Mouse (Mus musculus): ENCODE measurements around the gene Armt1. TPM values are rescaled to one million over a fixed set of nuclear protein-coding genes. Genes with fewer than 3 reads are reported as not detected.
A peak's percentile ranks its signal among the peaks of the same experiment; 100 is the strongest.
"Not testable (repeated sequence)": the region's sequence is repeated elsewhere in the genome, so short reads cannot be mapped to it uniquely, and the experiment has no call there.

Gene Armt1
- polyA plus RNA-seq, 1 experiment: 4.5 TPM

DNA sequence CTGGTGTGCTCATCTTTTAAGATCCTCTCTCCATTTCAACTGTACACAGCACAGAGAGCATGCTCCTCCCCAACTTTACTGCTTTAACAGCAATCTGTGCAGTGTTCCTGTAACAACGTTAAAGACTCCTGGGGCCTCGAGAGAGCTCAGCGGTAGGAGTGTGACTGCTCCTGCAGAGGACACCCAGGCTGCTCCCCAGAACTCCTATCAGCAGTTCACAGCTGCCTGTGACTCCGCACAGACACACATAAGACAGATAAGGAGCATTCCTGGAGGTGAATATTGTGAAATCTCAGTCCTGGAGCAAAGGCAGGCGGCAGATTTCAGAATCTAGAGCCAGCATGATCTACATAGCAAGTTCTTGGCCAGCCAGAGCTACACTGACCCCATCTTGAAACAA is 26.8 kb upstream of the Armt1 start:
- Histone ChIP-seq H3K4me3 (ENCODE audit: low read depth, low read length) (no peak overlapping the region), H3K4me1 (ENCODE audit: control insufficient read depth, insufficient read depth, insufficient read length, low read length) (no peaks in the 10 kb centered on the region), H3K36me3 (ENCODE audit: control insufficient read depth, insufficient read depth, low read length) (peaks cover 43% of the 10 kb centered on the region), H3K27ac (ENCODE audit: insufficient read depth, low read depth, low read length) (no peak overlapping the region), H3K27me3 (ENCODE audit: control insufficient read depth, insufficient read depth, low read length) (no peaks in the 10 kb centered on the region)
- 58% methylated on average over 5 of the region's 5 CpGs for WGBS
- no peak for TF ChIP-seq POLR2A (IDR thresholded peaks at IDR 0.05; ENCODE audit: low read depth, low read length)
- no peak for TF ChIP-seq CTCF (IDR thresholded peaks at IDR 0.05; ENCODE audit: extremely low read depth, insufficient read length, insufficient replicate concordance, low read depth, low read length)

DNA sequence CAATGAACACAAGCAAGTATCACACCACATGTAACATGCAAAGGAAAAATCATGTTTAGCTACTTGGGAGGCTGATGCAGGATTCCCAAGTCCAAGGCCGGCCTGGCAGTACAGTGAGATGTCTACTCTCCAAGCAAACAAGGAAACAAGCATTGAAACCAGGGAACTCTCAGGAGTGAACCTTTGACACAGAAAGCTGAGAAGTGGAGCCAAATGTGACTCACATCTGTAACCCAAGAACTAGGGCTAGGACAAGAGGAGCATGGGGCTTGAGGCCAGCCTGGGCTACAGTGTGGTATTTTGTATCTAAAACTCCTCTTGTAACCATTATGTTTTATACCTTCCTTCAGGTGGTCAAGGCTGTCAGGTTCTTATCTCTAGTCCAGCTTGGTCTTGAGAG is 25.1 kb upstream of the Armt1 start:
- H3K4me3 ChIP-seq (ENCODE audit: low read depth, low read length): no peak overlapping the region
- H3K27ac ChIP-seq (ENCODE audit: insufficient read depth, low read depth, low read length): no peak overlapping the region
- no peak for TF ChIP-seq CTCF (IDR thresholded peaks at IDR 0.05; ENCODE audit: extremely low read depth, insufficient read length, insufficient replicate concordance, low read depth, low read length)
- H3K36me3 ChIP-seq (ENCODE audit: control insufficient read depth, insufficient read depth, low read length): peaks cover 48% of the 10 kb centered on the region
- no peaks in the 10 kb centered on the region for H3K4me1 ChIP-seq (ENCODE audit: control insufficient read depth, insufficient read depth, insufficient read length, low read length)
- no peaks in the 10 kb centered on the region for H3K27me3 ChIP-seq (ENCODE audit: control insufficient read depth, insufficient read depth, low read length)
- 61% methylated on average over 1 of the region's 1 CpGs for WGBS

DNA sequence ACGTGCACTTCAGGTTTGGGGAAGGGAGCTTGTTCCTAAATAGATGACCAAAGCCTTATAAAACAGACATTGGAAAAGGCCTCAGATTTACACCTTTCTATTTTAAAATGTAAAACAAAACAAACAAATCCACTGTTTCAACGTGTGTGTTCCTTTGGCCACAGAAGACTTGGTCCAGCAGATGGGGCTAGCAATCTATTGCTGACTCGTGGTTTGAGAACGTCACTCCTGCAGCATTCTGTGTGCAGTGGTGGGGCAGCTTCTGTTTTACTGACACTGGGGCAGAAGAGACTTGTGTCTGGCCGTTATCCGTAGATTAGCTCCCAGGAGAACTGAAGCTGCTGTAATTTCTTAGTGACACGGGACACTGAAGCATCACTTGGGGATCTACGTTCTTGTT is 7.0 kb upstream of the Armt1 start:
- Histone ChIP-seq H3K4me3 (ENCODE audit: low read depth, low read length) (no peak overlapping the region), H3K36me3 (ENCODE audit: control insufficient read depth, insufficient read depth, low read length) (peaks cover 46% of the 10 kb centered on the region), H3K27me3 (ENCODE audit: control insufficient read depth, insufficient read depth, low read length) (no peaks in the 10 kb centered on the region), H3K27ac (ENCODE audit: insufficient read depth, low read depth, low read length) (no peak overlapping the region), H3K4me1 (ENCODE audit: control insufficient read depth, insufficient read depth, insufficient read length, low read length) (no peaks in the 10 kb centered on the region)
- 67% methylated on average over 8 of the region's 8 CpGs for WGBS
- TF ChIP-seq CTCF (IDR thresholded peaks at IDR 0.05; ENCODE audit: extremely low read depth, insufficient read length, insufficient replicate concordance, low read depth, low read length) (0 out of 2 replicates have a peak, but pooled peaks have one; percentile 16), POLR2A (IDR thresholded peaks at IDR 0.05; ENCODE audit: low read depth, low read length) (no peak)

GRCm38 (mm10) chr10:4430399-4430798 is 1.9 kb upstream of the Armt1 start:
- H3K4me3 ChIP-seq (ENCODE audit: low read depth, low read length): no peak overlapping the region
- H3K27ac ChIP-seq (ENCODE audit: insufficient read depth, low read depth, low read length): no peak overlapping the region
- 75% methylated on average over 8 of the region's 8 CpGs for WGBS
- H3K4me1 ChIP-seq (ENCODE audit: control insufficient read depth, insufficient read depth, insufficient read length, low read length): 0 out of 2 replicates have a peak, but pooled peaks cover 1% of the 10 kb centered on the region
- H3K36me3 ChIP-seq (ENCODE audit: control insufficient read depth, insufficient read depth, low read length): peaks cover 15% of the 10 kb centered on the region
- no peaks in the 10 kb centered on the region for H3K27me3 ChIP-seq (ENCODE audit: control insufficient read depth, insufficient read depth, low read length)
- TF ChIP-seq CTCF (IDR thresholded peaks at IDR 0.05; ENCODE audit: extremely low read depth, insufficient read length, insufficient replicate concordance, low read depth, low read length) (no peak), POLR2A (IDR thresholded peaks at IDR 0.05; ENCODE audit: low read depth, low read length) (no peak)

GRCm38 (mm10) chr10:4430826-4431225 is 1.4 kb upstream of the Armt1 start:
- WGBS: 82% methylated on average over 3 of the region's 3 CpGs
- Histone ChIP-seq H3K36me3 (ENCODE audit: control insufficient read depth, insufficient read depth, low read length) (peaks cover 14% of the 10 kb centered on the region), H3K4me1 (ENCODE audit: control insufficient read depth, insufficient read depth, insufficient read length, low read length) (0 out of 2 replicates have a peak, but pooled peaks cover 1% of the 10 kb centered on the region), H3K27me3 (ENCODE audit: control insufficient read depth, insufficient read depth, low read length) (no peaks in the 10 kb centered on the region), H3K4me3 (ENCODE audit: low read depth, low read length) (no peak overlapping the region), H3K27ac (ENCODE audit: insufficient read depth, low read depth, low read length) (no peak overlapping the region)
- TF ChIP-seq CTCF (IDR thresholded peaks at IDR 0.05; ENCODE audit: extremely low read depth, insufficient read length, insufficient replicate concordance, low read depth, low read length): no peak

- Histone ChIP-seq H3K4me1 (ENCODE audit: control insufficient read depth, insufficient read depth, insufficient read length, low read length) (0 out of 2 replicates have a peak, but pooled peaks cover 1% of the 10 kb centered on the region), H3K27me3 (ENCODE audit: control insufficient read depth, insufficient read depth, low read length) (no peaks in the 10 kb centered on the region), H3K36me3 (ENCODE audit: control insufficient read depth, insufficient read depth, low read length) (peaks cover 10% of the 10 kb centered on the region), H3K27ac (ENCODE audit: insufficient read depth, low read depth, low read length) (peak overlapping the region; percentile 66), H3K4me3 (ENCODE audit: low read depth, low read length) (peak overlapping the region; percentile 81)
- TF ChIP-seq POLR2A (IDR thresholded peaks at IDR 0.05; ENCODE audit: low read depth, low read length) (no peak), CTCF (IDR thresholded peaks at IDR 0.05; ENCODE audit: extremely low read depth, insufficient read length, insufficient replicate concordance, low read depth, low read length) (no peak)
- 8% methylated on average over 5 of the region's 5 CpGs for WGBS
These were observed 533 bp upstream of the Armt1 start for GRCm38 (mm10) chr10:4431746-4432122.

DNA sequence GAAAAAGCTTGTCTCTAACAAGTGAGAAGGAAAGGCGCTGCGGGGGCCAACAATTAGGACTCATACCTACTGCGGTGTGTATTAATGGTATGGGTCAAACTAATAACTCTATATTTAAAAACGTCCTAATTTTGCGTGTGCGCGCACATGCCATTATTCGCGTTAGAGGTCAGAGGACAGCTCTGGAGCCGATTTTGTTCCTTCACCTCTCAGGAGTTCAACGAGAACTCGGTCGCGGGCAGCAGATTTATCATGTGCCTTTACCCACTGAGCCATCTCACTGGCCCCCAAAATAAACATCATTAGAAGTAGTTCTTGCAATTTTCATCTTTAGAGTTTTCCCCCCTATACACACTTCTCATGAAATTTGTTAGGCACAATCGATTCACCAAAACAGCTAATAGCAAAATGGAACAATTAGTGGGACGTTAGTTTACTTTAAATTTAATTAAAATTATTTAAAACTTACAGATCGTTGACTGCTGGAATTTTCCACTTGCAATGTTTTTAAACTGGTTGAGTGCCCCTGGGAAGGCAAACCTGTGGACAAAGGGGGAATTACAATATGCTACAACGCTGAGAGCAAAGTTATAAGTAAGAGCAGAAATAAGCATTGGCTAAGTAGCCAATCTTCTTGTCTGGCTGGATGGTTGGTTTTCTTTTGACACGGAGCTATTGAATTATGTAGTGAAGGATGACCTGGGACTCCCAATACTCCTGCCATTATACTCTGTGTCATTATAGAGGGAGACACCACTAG is 909 bp downstream of the Armt1 start:
- no peaks in the 10 kb centered on the region for H3K27me3 ChIP-seq (ENCODE audit: control insufficient read depth, insufficient read depth, low read length)
- H3K36me3 ChIP-seq (ENCODE audit: control insufficient read depth, insufficient read depth, low read length): peaks cover 10% of the 10 kb centered on the region
- H3K27ac ChIP-seq (ENCODE audit: insufficient read depth, low read depth, low read length): peak overlapping the region; percentile 98
- TF ChIP-seq CTCF (IDR thresholded peaks at IDR 0.05; ENCODE audit: extremely low read depth, insufficient read length, insufficient replicate concordance, low read depth, low read length) (no peak), POLR2A (IDR thresholded peaks at IDR 0.05; ENCODE audit: low read depth, low read length) (no peak)
- H3K4me1 ChIP-seq (ENCODE audit: control insufficient read depth, insufficient read depth, insufficient read length, low read length): 0 out of 2 replicates have a peak, but pooled peaks cover 1% of the 10 kb centered on the region
- WGBS: 5% methylated on average over 19 of the region's 19 CpGs
- peak overlapping the region; percentile 99 for H3K4me3 ChIP-seq (ENCODE audit: low read depth, low read length)

DNA sequence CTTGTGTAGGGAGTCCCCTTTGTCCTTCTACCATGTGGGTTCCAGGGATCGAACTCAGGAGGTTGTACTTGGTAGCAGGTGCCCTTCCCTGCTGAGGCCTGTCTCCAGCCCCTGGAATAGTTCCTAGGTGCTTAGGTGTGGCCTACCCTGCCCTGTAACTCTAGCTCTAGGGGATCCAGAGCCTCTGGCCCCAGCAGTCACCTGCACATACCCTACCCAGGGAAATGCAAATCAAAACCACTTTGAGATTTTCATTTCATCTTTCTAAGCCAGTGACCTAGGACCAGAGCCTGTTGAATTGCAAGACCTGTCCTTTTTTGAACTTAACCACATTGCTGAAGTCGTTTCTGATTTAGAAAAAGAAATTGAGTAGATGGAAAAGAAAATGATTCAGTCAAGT is 1.6 kb downstream of the Armt1 start:
- not testable (repeated sequence) for H3K27me3 ChIP-seq (ENCODE audit: control insufficient read depth, insufficient read depth, low read length); H3K4me1 ChIP-seq (ENCODE audit: control insufficient read depth, insufficient read depth, insufficient read length, low read length); H3K27ac ChIP-seq (ENCODE audit: insufficient read depth, low read depth, low read length); H3K4me3 ChIP-seq (ENCODE audit: low read depth, low read length)
- 72% methylated on average over 2 of the region's 2 CpGs for WGBS
- H3K36me3 ChIP-seq (ENCODE audit: control insufficient read depth, insufficient read depth, low read length): peaks cover 13% of the 10 kb centered on the region

Measured in small intestine, adult 2 months (tissue).